Mouse (Mus musculus): ENCODE data around the gene Zfp108.

DNA sequence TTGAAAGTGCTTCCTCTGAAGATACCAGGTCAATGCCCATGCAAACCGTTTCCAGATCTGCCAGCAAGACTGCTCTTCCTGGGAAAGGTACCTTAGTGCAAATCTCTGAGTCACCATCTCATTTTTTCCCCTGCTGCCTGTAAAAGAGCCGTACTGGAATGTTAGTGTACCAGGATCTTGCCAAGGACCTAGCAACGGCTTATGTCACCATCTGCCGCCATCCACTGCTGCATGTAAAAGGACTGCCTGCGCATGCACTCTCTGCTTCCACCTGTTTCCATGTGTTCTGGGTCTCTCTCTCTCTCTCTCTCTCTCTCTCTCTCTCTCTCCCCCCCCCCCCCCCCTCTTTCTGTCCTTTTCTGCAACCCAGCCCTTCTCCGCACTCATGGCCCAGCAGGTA, 33.9 kb downstream of the Zfp108 start:
- TF ChIP-seq MYOG (IDR thresholded peaks at IDR 0.05; ENCODE audit: control insufficient read depth in 1 of 3, insufficient read depth in 1 of 3, insufficient read length in 2 of 3, low read depth in 2 of 3) = no peak
- no peak for TF ChIP-seq MAX (IDR thresholded peaks at IDR 0.05; ENCODE audit: low read depth)
- no peak for TF ChIP-seq POLR2A (IDR thresholded peaks at IDR 0.05; ENCODE audit: insufficient read length, low read depth)
- TF ChIP-seq USF1 (IDR thresholded peaks at IDR 0.05; ENCODE audit: low read depth) = no peak
